Mouse (Mus musculus): ENCODE data around the gene Gpc4.

- no peak for TF ChIP-seq POLR2A (IDR thresholded peaks at IDR 0.05; ENCODE audit: extremely low read depth, insufficient read depth, low read length)
- no peak for TF ChIP-seq CTCF (IDR thresholded peaks at IDR 0.05; ENCODE audit: extremely low read depth, insufficient read depth, low read length)
Measured at GRCm38 (mm10) chrX:52154821-52155220, 10.2 kb downstream of the Gpc4 start.
